Mouse (Mus musculus) forebrain, embryonic 10.5 days (tissue): ENCODE results near the gene Syt9. TPM values are rescaled to one million over a fixed set of nuclear protein-coding genes. Genes with fewer than 3 reads are reported as not detected.

Experiments used
- DNase-seq: peaks from one replicate; pipeline ENCODE4 v3.0.0-alpha.2; 2017; ENCODE audit warnings: low spot score; ENCODE audit errors: extremely low spot score
- H3K27ac ChIP-seq: fragments of 300-500 bp; sonication (generic); 2 replicates; pipeline ENCODE4 v1.5.1; 2016; ENCODE audit warnings: mild to moderate bottlenecking
- H3K27me3 ChIP-seq: fragments of 300-500 bp; sonication (generic); 2 replicates; pipeline ENCODE4 v1.6.1; 2016; ENCODE audit warnings: mild to moderate bottlenecking; ENCODE audit not compliant: poor library complexity, severe bottlenecking
- H3K36me3 ChIP-seq: fragments of 300-500 bp; sonication (generic); replicated peaks from 2 replicates; pipeline ENCODE4 v1.6.1; 2016; ENCODE audit warnings: mild to moderate bottlenecking, moderate library complexity
- H3K4me1 ChIP-seq: fragments of 300-500 bp; sonication (generic); 2 replicates; pipeline ENCODE4 v1.6.1; 2016
- H3K4me3 ChIP-seq: fragments of 300-500 bp; sonication (generic); 2 replicates; pipeline ENCODE4 v1.5.1; 2016; ENCODE audit warnings: mild to moderate bottlenecking, moderate library complexity
- H3K9me3 ChIP-seq: fragments of 300-500 bp; sonication (generic); 2 replicates; pipeline ENCODE4 v1.6.1; 2016; ENCODE audit warnings: mild to moderate bottlenecking, moderate library complexity
- WGBS: fragments of 180-500 bp; shearing (Covaris S2); methylation state at CpG from one replicate; pipeline ENCODE4 v1.1.7; 2016; 5-methylcytosine and 5-hydroxymethylcytosine counted together
- polyA plus RNA-seq: library from polyadenylated mRNA; unstranded; fragments of >200 nt; fragmentation: Nextera tagmentation; extraction: Ambion mirVana; gene quantifications from 2 replicates; pipeline ENCODE4 v1.2.1, GENCODE M21; 2016

The Syt9 gene
- polyA plus RNA-seq, 1 experiment from 2014 or later, result 4.3 TPM

DNA sequence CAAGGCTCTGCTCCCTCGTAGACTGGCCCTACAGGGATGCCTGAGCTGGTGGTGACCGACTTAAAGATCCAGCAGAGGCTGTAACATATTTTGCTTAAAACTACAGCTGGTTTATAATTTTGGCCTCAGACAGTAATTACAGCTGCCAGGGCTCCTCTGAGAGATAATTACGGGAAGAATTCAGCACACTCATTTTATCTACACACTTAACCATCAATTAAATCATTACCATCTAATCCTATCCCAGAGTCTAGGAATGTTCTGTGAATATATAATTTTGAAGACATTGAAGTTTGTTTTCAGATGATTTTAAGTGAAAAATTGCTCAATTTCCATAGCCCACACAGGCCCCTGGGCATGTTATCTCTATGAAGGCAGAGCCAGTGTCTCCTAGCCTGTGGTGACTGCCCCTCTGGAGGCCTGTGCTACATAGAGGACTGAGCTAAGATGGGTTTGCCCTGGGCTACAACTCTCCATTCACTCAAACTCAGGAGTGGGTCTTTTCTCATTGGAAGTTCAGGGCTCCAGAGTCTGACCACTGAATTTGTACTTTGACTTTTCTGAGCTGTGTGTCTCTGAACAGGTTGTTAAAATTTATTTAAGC, 157.7 kb downstream of the Syt9 start:
- Histone ChIP-seq H3K27ac (no peak overlapping the region), H3K36me3 (no peaks in the 10 kb centered on the region), H3K4me3 (no peak overlapping the region), H3K9me3 (no peaks in the 10 kb centered on the region), H3K4me1 (no peaks in the 10 kb centered on the region), H3K27me3 (no peaks in the 10 kb centered on the region)
- WGBS, result 92% methylated on average over 3 of the region's 3 CpGs
- no peak for DNase-seq

DNA sequence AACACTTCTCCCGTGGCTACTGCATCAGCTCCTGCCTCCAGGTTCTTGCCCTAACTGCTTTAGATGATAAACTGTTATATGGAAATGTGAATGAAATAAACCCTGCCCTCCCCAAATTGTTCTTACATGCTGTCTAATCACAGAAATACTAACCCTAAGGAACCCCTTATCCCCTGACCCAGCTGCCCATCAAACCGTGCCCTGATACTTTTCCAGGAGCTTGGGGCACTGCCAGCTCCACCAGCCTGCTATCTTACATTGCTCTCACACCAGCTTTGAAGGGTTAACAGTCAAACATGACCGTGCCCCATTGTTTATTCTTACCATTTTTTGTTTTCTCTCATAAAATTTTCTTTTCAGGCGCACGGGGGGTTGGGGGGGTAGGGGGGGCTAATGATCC, 158.8 kb downstream of the Syt9 start:
- no peak for DNase-seq
- H3K4me1 ChIP-seq, result no peaks in the 10 kb centered on the region
- 89% methylated on average over 5 of the region's 5 CpGs for WGBS
- no peak overlapping the region for H3K27ac ChIP-seq
- no peaks in the 10 kb centered on the region for H3K27me3 ChIP-seq
- no peaks in the 10 kb centered on the region for H3K9me3 ChIP-seq
- H3K36me3 ChIP-seq, result no peaks in the 10 kb centered on the region
- H3K4me3 ChIP-seq, result no peak overlapping the region

GRCm38 (mm10) chr7:107535311-107535710, 164.8 kb downstream of the Syt9 start:
- peaks cover 6% of the 10 kb centered on the region for H3K4me1 ChIP-seq
- H3K36me3 ChIP-seq, result no peaks in the 10 kb centered on the region
- H3K9me3 ChIP-seq, result no peaks in the 10 kb centered on the region
- DNase-seq, result no peak
- H3K27me3 ChIP-seq, result no peaks in the 10 kb centered on the region
- 90% methylated on average over 4 of the region's 4 CpGs for WGBS
- H3K27ac ChIP-seq, result no peak overlapping the region
- no peak overlapping the region for H3K4me3 ChIP-seq

- no peak for DNase-seq
- Histone ChIP-seq H3K4me3 (no peak overlapping the region), H3K27ac (no peak overlapping the region), H3K36me3 (no peaks in the 10 kb centered on the region), H3K27me3 (no peaks in the 10 kb centered on the region), H3K4me1 (peaks cover 6% of the 10 kb centered on the region), H3K9me3 (no peaks in the 10 kb centered on the region)
- 41% methylated on average over 6 of the region's 6 CpGs for WGBS
These were observed 166.0 kb downstream of the Syt9 start for GRCm38 (mm10) chr7:107536516-107536915.

- Histone ChIP-seq H3K4me1 (peaks cover 6% of the 10 kb centered on the region), H3K27me3 (no peaks in the 10 kb centered on the region), H3K4me3 (no peak overlapping the region), H3K27ac (no peak overlapping the region), H3K9me3 (no peaks in the 10 kb centered on the region), H3K36me3 (no peaks in the 10 kb centered on the region)
- WGBS, result 76% methylated on average over 4 of the region's 4 CpGs
- no peak for DNase-seq
These were observed 169.5 kb downstream of the Syt9 start for GRCm38 (mm10) chr7:107540034-107540433.

DNA sequence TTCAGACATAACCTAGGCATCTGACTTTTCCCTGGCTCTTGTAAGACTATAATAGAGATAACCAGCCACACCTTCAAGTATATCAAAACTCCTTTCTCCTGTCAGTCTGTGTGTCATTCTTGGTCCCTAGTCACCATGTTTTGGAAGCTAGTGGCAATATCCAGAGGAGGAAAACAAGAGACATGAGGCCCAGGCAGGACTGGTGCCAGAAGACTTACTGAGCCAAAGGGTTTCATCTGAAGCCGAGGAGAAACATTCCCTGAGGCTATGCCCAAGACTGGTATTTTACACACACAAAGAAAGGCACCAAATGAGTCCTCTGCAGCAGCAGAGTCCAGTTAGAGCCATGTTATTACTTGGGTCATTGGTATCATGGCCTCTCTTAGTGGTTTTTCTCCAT, 174.5 kb downstream of the Syt9 start:
- no peak overlapping the region for H3K27ac ChIP-seq

GRCm38 (mm10) chr7:107547872-107548271, 177.3 kb downstream of the Syt9 start:
- no peaks in the 10 kb centered on the region for H3K36me3 ChIP-seq
- no peak for DNase-seq
- no peak overlapping the region for H3K27ac ChIP-seq
- no peaks in the 10 kb centered on the region for H3K4me1 ChIP-seq
- no peaks in the 10 kb centered on the region for H3K27me3 ChIP-seq
- no peaks in the 10 kb centered on the region for H3K9me3 ChIP-seq
- H3K4me3 ChIP-seq, result no peak overlapping the region
- 89% methylated on average over 3 of the region's 3 CpGs for WGBS

More for the DNA sequence above, 174.5 kb downstream of the Syt9 start:
- Histone ChIP-seq H3K4me3 (no peak overlapping the region), H3K9me3 (no peaks in the 10 kb centered on the region), H3K4me1 (no peaks in the 10 kb centered on the region), H3K27me3 (no peaks in the 10 kb centered on the region), H3K36me3 (no peaks in the 10 kb centered on the region)
- no peak for DNase-seq
- WGBS, result 74% methylated on average over 1 of the region's 1 CpGs

DNA sequence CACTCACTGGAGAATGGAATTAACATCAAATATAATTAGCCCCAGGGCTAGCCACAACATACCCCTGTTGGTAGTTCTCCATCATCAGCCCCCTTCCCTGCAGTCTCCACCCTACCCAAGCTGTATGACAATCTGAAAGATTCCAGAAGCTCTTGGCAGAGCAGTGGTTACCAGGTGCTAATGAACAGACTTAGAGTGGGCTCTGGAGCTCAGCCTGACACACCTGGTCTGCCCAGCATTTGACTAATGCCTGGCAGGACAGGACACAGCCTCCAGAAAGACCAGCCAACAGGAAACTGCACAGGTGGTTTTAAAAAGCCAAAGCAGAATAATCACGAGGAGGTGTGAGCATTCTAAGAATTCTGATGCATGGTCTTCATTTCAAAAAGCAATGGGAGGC, 182.9 kb downstream of the Syt9 start:
- H3K9me3 ChIP-seq, result no peaks in the 10 kb centered on the region
- H3K27ac ChIP-seq, result no peak overlapping the region
- no peaks in the 10 kb centered on the region for H3K4me1 ChIP-seq
- WGBS, result 88% methylated on average over 1 of the region's 1 CpGs
- no peaks in the 10 kb centered on the region for H3K36me3 ChIP-seq
- no peak overlapping the region for H3K4me3 ChIP-seq
- H3K27me3 ChIP-seq, result no peaks in the 10 kb centered on the region
- DNase-seq, result no peak

DNA sequence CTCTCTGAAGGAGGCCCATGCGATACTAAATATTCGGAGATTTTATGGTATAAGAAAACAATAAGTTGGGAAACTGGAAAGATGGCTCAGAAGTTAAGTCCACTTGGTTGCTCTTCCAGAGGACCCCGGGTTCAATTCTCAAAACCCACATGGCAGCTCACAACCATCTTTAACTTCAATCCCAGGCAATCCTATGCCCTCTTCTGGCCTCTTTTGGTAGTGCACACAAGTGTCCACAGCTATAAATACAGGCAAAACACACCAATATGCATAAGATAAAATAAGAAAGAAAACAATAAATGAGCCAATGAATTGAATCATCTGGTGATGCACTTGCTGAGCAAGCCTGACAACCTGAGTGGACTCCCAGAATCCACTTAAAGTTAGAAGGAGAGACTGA, 185.4 kb downstream of the Syt9 start:
- 82% methylated on average over 3 of the region's 3 CpGs for WGBS
- no peak overlapping the region for H3K4me3 ChIP-seq
- H3K9me3 ChIP-seq, result no peaks in the 10 kb centered on the region
- H3K27ac ChIP-seq, result no peak overlapping the region
- DNase-seq, result no peak
- no peaks in the 10 kb centered on the region for H3K36me3 ChIP-seq
- no peaks in the 10 kb centered on the region for H3K27me3 ChIP-seq
- no peaks in the 10 kb centered on the region for H3K4me1 ChIP-seq

DNA sequence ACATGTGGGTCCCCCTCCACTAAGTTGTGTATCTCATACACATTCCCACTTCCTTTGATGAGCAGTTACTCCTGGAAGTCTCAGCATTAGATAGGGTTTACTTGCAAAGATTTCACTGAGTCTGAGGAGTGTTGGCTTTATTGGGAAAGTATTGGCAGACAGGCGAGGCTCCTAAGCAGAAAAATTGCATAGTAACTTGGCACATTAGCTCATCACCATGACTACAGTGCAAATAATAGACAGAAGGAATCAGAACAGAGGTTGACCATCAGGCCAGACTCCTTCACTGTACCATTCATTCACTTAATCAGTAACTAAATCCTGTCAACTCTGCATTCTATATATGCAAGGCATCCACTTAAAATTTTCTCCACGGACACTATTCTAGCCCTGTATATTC, 190.1 kb downstream of the Syt9 start:
- WGBS, result 93% methylated on average over 2 of the region's 2 CpGs
- DNase-seq, result no peak
- H3K4me3 ChIP-seq, result no peak overlapping the region
- H3K4me1 ChIP-seq, result no peaks in the 10 kb centered on the region
- no peak overlapping the region for H3K27ac ChIP-seq
- H3K27me3 ChIP-seq, result no peaks in the 10 kb centered on the region
- H3K36me3 ChIP-seq, result no peaks in the 10 kb centered on the region
- no peaks in the 10 kb centered on the region for H3K9me3 ChIP-seq

GRCm38 (mm10) chr7:107561584-107561983, 191.1 kb downstream of the Syt9 start:
- DNase-seq, result no peak
- no peak overlapping the region for H3K27ac ChIP-seq
- 85% methylated on average over 3 of the region's 3 CpGs for WGBS
- no peaks in the 10 kb centered on the region for H3K27me3 ChIP-seq
- no peak overlapping the region for H3K4me3 ChIP-seq
- H3K36me3 ChIP-seq, result no peaks in the 10 kb centered on the region
- H3K9me3 ChIP-seq, result no peaks in the 10 kb centered on the region
- no peaks in the 10 kb centered on the region for H3K4me1 ChIP-seq

DNA sequence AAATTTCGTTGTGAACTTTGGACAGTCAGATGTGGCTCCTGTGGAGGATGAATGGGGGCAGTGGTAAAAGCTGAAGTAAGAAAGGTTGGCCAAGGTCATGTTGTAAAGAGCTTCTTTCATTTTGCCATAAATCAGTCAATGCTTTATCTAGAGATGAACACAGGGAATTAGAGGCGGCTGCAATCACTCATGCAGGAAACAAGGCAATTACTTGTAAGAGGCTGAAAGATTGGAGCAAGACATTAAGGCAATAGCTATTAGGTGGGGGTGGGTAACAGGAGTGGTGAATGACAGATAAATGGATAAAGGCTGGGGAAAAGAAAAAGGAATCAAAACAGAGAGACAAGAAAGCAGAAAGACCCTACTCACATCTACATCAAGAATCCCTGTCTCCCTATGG, 193.2 kb downstream of the Syt9 start:
- no peak for DNase-seq
- no peaks in the 10 kb centered on the region for H3K9me3 ChIP-seq
- peaks cover 10% of the 10 kb centered on the region; the same call in 1 of the 2 replicates for H3K4me1 ChIP-seq
- H3K27ac ChIP-seq, result no peak overlapping the region
- no peaks in the 10 kb centered on the region for H3K27me3 ChIP-seq
- 54% methylated on average over 2 of the region's 2 CpGs for WGBS
- no peaks in the 10 kb centered on the region for H3K36me3 ChIP-seq
- no peak overlapping the region for H3K4me3 ChIP-seq

DNA sequence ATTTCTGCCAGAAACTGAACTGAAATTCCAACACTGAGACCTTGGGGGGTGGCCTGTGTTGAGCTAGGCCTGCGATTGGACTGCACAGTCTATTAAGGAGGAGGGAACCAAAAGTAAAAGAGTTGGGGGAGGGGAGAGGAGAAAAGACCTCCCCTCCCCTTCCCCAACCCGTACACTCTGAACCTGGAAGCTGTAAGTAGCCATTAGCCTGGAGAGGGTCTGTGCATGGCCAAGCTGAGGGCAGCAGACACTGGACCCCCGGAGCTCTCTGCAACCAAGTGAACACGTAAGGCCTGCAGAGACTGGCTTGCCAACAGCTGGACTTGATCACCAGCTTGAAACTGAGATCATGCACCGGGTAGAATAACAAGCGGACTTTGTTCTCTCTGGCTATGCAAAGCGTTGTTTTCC, 196.7 kb downstream of the Syt9 start, which contains the start of gene Olfml1:
Gene Olfml1 (plus strand): TSS at position 186 of the 411 bp plus-strand sequence.
- 54% methylated on average over 7 of the region's 7 CpGs for WGBS
- peaks cover 10% of the 10 kb centered on the region; the same call in 1 of the 2 replicates for H3K4me1 ChIP-seq
- DNase-seq, result peak; percentile 44
- H3K27ac ChIP-seq, result peak within 1 kb of the TSS; percentile 81
- H3K36me3 ChIP-seq, result peaks cover 7% of the 10 kb centered on the region; the same call in 1 of the 2 replicates
- peak within 1 kb of the TSS; percentile 32 for H3K4me3 ChIP-seq
- no peaks in the 10 kb centered on the region for H3K27me3 ChIP-seq
- 0 out of 2 replicates have a peak, but pooled peaks cover 4% of the 10 kb centered on the region for H3K9me3 ChIP-seq
